Mouse (Mus musculus): ENCODE data around the gene Msi2.

GRCm38 (mm10) chr11:88522114-88522513 is 196.2 kb downstream of the Msi2 start:
- no peak for TF ChIP-seq CTCF (IDR thresholded peaks at IDR 0.05; ENCODE audit: extremely low read depth, insufficient read depth, insufficient read length, insufficient replicate concordance)
- TF ChIP-seq POLR2A (IDR thresholded peaks at IDR 0.05; ENCODE audit: low read depth, low read length), result no peak
